In the genomic region with DNA sequence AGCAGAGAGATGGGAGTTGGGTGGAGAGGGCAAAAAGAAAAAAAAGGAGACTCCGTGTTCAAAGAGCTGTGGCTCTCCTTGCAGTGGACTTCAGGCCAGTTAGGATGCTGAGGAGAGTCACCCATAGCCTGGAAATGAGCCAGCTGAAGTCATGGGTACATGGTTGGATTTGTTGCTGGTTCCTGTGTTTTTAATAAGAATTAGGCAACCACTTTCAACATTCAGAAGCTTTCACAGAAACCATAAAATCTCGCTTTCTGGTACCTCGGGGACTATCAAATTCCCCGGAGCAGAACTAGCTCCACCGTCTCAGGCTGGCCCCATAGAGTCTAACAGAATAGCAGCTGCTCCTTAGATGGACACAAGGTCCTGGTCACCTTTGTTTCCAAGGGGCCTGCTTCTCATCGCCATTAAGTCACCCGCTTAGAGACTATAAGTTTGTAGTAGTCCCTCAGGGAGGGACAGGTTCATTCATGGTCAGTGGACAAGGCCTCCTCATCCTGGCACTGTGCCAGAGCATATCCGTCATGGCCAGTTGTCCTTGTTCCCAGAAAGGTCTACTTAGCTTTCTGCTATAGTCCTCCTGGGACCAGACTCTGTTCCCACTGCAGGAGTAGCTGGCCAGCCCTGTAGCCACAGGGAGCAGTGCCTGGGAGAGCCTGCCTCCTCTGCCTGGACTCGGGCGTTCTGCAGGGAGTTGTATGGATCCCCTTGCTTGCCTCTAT, we compare ENCODE assay signal across 10 mouse cellular contexts.
DNase-seq lines count a peak whose midpoint lies in the region; ATAC-seq lines count a peak whose summit lies in the region.
"Had no signal": no experiment of that assay in that cellular context is flagged by ENCODE, and none has a peak within 500 bp of the region (broad histone marks: within the 10 kb centered on the region; RNA-seq: fewer than 3 reads in every experiment).

No protein-coding gene starts in this region.

- no peaks in the 10 kb centered on the region for H3K9me3 ChIP-seq in embryonic facial prominence, embryonic 10.5 days
- H3K9me3 ChIP-seq in hindbrain, embryonic 13.5 days = no peaks in the 10 kb centered on the region
- H3K9me3 ChIP-seq: embryonic facial prominence, embryonic 13.5 days; limb, embryonic 15.5 days; neural tube, embryonic 13.5 days had no signal

- H3K4me3 ChIP-seq in embryonic facial prominence, embryonic 10.5 days = no peak overlapping the region
- H3K4me3 ChIP-seq in hindbrain, embryonic 13.5 days = no peak overlapping the region
- H3K4me3 ChIP-seq: embryonic facial prominence, embryonic 13.5 days; limb, embryonic 15.5 days; neural tube, embryonic 13.5 days had no signal

- H3K27ac ChIP-seq in embryonic facial prominence, embryonic 10.5 days (replicated peaks) = no peak overlapping the region
- no peak overlapping the region for H3K27ac ChIP-seq in hindbrain, embryonic 13.5 days
- H3K27ac ChIP-seq: embryonic facial prominence, embryonic 13.5 days; limb, embryonic 15.5 days; neural tube, embryonic 13.5 days had no signal

- 85% methylated on average over 10 of the region's 10 CpGs for WGBS in embryonic facial prominence, embryonic 10.5 days
- 83% methylated on average over 10 of the region's 10 CpGs for WGBS in hindbrain, embryonic 13.5 days

- no peak for ATAC-seq in hindbrain, embryonic 13.5 days (ENCODE audit: low FRiP score)

- 0 out of 2 replicates have a peak, but pooled peaks cover 2% of the 10 kb centered on the region for H3K27me3 ChIP-seq in embryonic facial prominence, embryonic 10.5 days (replicated peaks; ENCODE audit: low read depth, poor library complexity, severe bottlenecking)
- H3K27me3 ChIP-seq in hindbrain, embryonic 13.5 days = no peaks in the 10 kb centered on the region
- H3K27me3 ChIP-seq: embryonic facial prominence, embryonic 13.5 days; limb, embryonic 15.5 days; neural tube, embryonic 13.5 days had no signal

- H3K4me1 ChIP-seq in embryonic facial prominence, embryonic 10.5 days = peaks cover 17% of the 10 kb centered on the region
- peaks cover 12% of the 10 kb centered on the region for H3K4me1 ChIP-seq in hindbrain, embryonic 13.5 days (replicated peaks)

- intact Hi-C loops in heart, postnatal 14 days (cut with DNase I) = loop anchor here (5.0 kb wide), 1 partner anchor 36 kb away; no protein-coding TSS in a partner anchor

- no peak overlapping the region for H3K9ac ChIP-seq in hindbrain, embryonic 13.5 days
- H3K9ac ChIP-seq: embryonic facial prominence, embryonic 13.5 days; limb, embryonic 15.5 days; neural tube, embryonic 13.5 days had no signal

- H3K4me2 ChIP-seq in hindbrain, embryonic 13.5 days = no peak overlapping the region
- H3K4me2 ChIP-seq: embryonic facial prominence, embryonic 13.5 days; limb, embryonic 15.5 days; neural tube, embryonic 13.5 days had no signal

- H3K36me3 ChIP-seq in embryonic facial prominence, embryonic 10.5 days (replicated peaks) = peaks cover 21% of the 10 kb centered on the region
- peaks cover 11% of the 10 kb centered on the region for H3K36me3 ChIP-seq in hindbrain, embryonic 13.5 days

- peak; percentile 19 for DNase-seq in lung, postnatal 10 days
- no peak for DNase-seq in lung, postnatal 14 days
- peak; percentile 38 to 58 for DNase-seq in cerebellum, postnatal 25 days
- DNase-seq in heart, postnatal 14 days = peak; percentile 46 to 56
- peak; percentile 63 for DNase-seq in skeletal muscle tissue, adult 2 months (ENCODE audit: low read depth, low spot score)
- no peak for DNase-seq in embryonic facial prominence, embryonic 10.5 days (ENCODE audit: low spot score)

Comparison
In these comparisons a context has a peak if more than half of its experiments do, and no peak if none do; other contexts are left out.
1. DNase-seq: peak in lung, postnatal 10 days (single experiment), cerebellum, postnatal 25 days (2 of 2), heart, postnatal 14 days (2 of 2) and skeletal muscle tissue, adult 2 months (single experiment); none in lung, postnatal 14 days (single experiment) and embryonic facial prominence, embryonic 10.5 days (single experiment).